Mouse (Mus musculus): Measurements from ENCODE around the gene Slc5a11. TPM values are rescaled to one million over a fixed set of nuclear protein-coding genes. Genes with fewer than 3 reads are reported as not detected.

Gene Slc5a11
- 2.7 TPM in 1 of 2 replicates, not detected in the other for total RNA-seq (2015; ENCODE audit: low replicate concordance)
- 1.5 TPM in 1 of 2 replicates, not detected in the other for total RNA-seq (2017; ENCODE audit: low replicate concordance)

DNA sequence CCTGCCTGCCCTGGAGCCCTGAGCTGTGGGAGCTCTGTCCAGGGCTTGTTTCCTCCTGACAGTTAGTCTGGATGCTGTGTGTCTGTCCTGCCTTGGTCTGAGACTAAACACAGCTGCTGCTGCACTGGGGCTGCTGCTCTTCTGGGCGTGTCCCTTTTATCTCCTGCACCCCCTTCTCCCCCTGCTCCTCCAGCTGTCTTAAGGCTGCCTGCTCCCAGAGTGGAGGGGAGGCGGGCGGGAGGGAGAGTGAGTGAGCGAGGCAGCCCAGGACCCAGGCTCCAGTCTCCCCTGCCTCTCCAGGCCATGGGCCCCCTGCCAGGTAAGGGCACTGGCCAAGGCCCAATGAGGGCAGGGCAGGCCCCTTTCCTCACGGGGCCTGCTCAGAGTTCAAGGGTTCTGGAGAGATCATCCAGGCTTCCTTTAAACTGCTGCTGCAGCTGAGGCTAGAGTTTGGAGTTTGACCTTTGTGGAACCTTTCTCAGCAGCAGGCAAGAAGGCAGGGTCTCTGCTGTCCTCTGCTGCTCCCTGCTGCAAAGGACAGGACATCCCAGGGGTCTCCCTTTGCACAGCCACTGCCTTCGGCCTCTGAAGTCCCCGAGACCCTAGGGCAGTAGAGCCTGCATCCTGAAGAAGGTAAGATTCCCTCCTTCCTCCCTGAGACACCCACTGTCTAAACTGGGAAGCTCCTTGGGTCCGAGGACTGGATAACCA, at the start of gene Slc5a11:
Gene Slc5a11, plus strand, starts transcription at position 416 of the 711 bp plus-strand sequence.
- no peak for ATAC-seq (replicated peaks; ENCODE audit: low FRiP score, poor library complexity, severe bottlenecking)

GRCm38 (mm10) chr7:123167436-123167835, 47.1 kb upstream of the Slc5a11 start:
- no peak for ATAC-seq (replicated peaks; ENCODE audit: low FRiP score, poor library complexity, severe bottlenecking)

GRCm38 (mm10) chr7:123169618-123170017, 45.0 kb upstream of the Slc5a11 start:
- ATAC-seq (replicated peaks; ENCODE audit: low FRiP score, poor library complexity, severe bottlenecking), result no peak

GRCm38 (mm10) chr7:123172101-123172500, 42.5 kb upstream of the Slc5a11 start:
- 0 out of 2 replicates have a peak, but pooled peaks have one; percentile 15 for ATAC-seq (replicated peaks; ENCODE audit: low FRiP score, poor library complexity, severe bottlenecking)

DNA sequence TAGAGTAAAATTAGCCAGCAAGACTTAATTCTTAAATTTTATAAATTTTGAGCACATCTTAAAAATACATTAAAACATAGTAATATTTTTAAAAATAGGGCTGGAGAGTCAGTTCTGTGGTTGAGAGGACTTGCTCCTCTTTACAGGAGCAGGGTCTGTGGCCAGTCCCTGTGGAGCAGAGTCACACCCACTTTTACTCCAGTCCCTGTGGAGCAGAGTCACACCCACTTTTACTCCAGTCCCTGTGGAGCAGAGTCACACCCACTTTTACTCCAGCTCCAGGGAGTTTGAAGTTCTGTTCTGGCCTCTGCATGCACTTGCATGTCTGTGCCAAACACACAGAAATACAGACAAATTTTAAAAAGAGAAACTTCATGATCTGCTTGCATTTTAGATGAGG, 37.4 kb upstream of the Slc5a11 start:
- no peak for ATAC-seq (replicated peaks; ENCODE audit: low FRiP score, poor library complexity, severe bottlenecking)

- ATAC-seq (replicated peaks; ENCODE audit: low FRiP score, poor library complexity, severe bottlenecking), result no peak
These were observed 32.5 kb upstream of the Slc5a11 start for GRCm38 (mm10) chr7:123181787-123182701.

GRCm38 (mm10) chr7:123184891-123185290, 29.7 kb upstream of the Slc5a11 start:
- no peak for ATAC-seq (replicated peaks; ENCODE audit: low FRiP score, poor library complexity, severe bottlenecking)

DNA sequence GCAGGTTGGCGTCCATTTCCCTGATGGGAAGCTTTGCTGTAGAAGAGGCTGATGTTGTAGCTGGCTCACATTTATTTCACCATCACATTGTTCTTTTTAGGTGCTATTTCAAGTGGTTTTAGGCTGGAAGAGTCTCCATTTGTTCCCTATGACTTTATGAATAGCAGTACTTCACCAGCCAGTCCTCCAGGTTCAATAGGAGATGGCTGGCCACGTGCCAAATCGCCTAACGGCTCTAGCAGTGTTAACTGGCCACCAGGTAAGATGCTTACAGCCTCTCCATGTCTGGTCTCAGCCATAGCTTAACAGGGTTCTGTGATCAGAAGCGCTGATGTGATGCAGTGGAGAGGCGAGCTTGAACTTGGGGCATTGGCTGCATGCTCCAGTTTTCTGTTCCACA, 28.1 kb upstream of the Slc5a11 start:
- ATAC-seq (replicated peaks; ENCODE audit: low FRiP score, poor library complexity, severe bottlenecking), result no peak

DNA sequence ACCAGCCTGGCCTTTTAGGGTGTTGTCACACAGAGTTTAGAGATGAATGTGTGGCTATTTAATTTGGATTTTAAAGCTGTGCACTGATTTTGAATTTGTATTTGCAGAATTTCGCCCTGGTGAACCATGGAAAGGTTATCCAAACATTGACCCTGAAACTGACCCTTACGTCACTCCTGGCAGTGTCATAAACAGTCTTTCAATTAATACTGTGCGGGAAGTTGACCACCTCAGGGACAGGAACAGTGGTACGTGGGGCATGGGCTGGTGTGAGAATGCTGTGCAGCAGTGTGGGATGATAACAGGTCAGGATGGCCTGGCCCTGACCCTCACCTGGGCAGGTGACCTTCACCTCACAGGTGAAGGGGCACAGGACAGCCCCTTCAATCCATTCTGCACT, 27.3 kb upstream of the Slc5a11 start:
- no peak for ATAC-seq (replicated peaks; ENCODE audit: low FRiP score, poor library complexity, severe bottlenecking)

DNA sequence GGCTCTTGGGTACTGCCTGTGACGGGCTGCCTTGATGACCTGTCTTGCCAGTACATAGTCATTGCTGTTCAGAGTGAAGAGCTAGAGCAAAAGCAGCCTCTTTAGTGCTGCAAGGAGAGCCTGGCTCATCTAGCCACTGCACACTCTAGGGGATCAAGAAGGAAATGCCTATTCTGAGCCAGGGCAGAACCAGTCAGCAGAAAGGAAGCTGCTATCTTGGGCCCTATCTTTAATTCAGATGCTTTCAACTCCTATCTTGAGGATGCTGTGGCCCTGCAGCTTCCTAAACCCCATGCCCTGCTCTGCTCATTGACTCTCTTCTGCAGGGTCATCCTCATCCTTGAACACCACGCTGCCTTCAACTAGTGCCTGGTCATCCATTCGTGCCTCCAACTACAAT, 26.1 kb upstream of the Slc5a11 start:
- no peak for ATAC-seq (replicated peaks; ENCODE audit: low FRiP score, poor library complexity, severe bottlenecking)

DNA sequence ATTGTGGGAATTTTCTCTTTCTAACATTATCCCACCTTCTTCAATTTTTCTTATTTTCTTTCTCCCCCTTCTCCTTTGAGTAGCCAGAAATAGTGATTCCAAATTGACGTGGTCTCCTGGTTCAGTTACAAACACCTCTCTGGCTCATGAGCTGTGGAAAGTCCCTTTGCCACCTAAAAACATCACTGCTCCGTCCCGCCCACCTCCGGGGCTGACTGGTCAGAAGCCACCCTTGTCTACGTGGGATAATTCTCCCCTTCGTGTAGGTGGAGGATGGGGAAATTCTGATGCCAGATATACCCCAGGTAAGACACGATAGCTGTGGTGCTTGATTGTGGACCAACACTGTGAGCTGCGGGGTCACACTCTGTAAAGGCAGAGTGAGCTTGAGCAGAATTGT, 24.8 kb upstream of the Slc5a11 start:
- no peak for ATAC-seq (replicated peaks; ENCODE audit: low FRiP score, poor library complexity, severe bottlenecking)

DNA sequence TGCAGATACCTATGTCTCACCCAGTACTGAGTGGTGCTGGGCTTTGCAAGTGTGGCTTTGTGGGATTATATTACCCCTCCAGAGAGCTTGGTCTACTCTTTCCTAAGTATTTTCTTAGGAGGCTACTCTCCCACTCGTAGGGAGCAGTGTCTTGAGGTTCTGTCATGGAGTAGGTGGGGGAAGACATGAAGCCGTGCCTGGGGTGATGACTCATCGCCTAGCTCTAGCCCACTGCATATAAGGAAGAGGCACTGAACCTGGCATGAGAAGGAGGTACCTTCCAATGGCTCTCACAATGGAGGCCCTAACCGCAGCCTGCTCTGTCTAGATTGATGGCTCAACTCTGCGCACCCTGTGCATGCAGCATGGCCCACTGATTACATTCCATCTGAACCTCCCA, 22.8 kb upstream of the Slc5a11 start:
- no peak for ATAC-seq (replicated peaks; ENCODE audit: low FRiP score, poor library complexity, severe bottlenecking)

- ATAC-seq (replicated peaks; ENCODE audit: low FRiP score, poor library complexity, severe bottlenecking), result no peak
These were observed 21.4 kb upstream of the Slc5a11 start for GRCm38 (mm10) chr7:123193201-123193600.

DNA sequence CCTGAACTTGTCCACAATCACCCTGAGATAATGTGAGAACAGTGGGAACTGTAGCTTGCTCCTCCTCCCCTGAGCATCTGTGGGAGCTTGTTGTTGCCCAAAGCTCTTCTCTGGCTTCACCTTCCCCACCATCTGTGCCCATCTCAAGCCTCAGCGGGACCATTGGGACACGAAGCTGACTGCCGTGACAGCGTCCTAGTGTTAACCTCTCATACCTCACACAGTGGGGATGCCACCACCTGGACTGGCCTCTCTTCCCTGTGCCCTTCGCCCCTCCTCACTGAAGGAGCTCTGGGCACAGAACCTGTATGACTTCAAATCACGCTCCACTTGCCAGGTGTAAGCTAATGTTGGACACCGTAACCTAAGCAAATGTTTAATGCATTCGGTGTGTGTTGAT, 19.9 kb upstream of the Slc5a11 start:
- no peak for ATAC-seq (replicated peaks; ENCODE audit: low FRiP score, poor library complexity, severe bottlenecking)

DNA sequence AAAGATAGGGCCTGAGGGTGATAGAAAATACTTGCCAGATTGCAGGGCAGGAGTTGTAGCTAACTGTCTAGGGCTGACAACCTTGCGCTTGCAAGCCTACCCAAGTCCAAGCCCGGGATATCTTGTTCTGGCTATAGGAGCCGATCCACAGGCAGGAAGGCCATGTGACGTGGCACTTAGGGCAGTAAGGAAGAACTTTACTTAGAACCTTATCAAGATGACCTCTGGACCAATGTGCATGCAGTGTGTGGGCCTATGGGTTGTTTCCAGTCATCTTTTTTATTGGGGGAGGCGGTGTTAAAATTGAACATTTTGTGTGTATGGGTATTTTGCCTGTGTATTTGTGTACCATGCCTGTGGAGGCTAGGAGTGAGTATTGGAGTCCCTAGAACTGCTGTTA, 18.1 kb upstream of the Slc5a11 start:
- no peak for ATAC-seq (replicated peaks; ENCODE audit: low FRiP score, poor library complexity, severe bottlenecking)

- ATAC-seq (replicated peaks; ENCODE audit: low FRiP score, poor library complexity, severe bottlenecking), result no peak
These were observed 15.9 kb upstream of the Slc5a11 start for GRCm38 (mm10) chr7:123198695-123199094.

DNA sequence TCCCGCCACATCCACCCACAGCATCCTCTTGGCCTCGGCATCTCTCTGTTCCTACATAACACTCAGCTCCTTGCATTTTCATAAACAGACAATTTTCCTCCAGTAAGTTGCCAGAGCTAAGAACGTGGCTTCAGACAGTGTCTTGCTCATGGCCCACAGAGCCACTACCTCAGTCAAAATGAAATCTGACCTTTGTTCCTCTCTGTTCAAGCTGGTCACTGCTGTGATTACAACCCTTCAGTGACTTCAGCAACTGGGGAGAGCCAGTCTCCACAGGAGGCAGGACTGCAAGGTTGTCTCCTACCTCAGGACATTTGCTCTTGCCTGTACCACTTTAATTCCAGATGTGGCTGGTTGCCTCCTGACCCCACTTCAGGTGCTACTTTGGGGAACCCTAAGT, 15.4 kb upstream of the Slc5a11 start:
- ATAC-seq (replicated peaks; ENCODE audit: low FRiP score, poor library complexity, severe bottlenecking), result no peak

DNA sequence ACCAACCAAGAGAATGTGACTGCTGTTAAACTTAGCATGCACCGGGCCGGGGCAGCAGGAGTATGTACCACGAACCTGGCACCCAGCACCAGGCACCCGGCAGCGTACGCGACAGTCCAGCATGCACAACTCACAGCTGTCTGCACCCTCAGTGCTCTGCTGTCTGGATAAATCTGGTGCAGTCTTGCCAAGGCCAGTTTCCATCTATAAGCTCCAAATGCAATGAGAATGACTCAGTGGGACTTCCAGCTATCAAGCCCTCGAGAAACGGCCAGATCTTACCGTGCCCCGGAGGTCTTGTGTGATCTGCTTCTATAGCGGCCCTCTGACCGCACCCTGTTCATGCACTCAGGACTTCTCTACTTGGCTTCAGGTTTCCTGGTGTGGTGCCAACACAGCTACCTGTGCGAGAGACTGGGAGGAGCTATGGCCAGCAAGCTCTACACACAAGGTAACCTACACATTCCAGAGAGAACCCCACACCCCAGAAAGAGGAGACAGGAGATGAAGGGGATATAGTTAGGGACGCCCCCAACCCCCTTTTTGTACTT, 14.8 kb upstream of the Slc5a11 start:
- ATAC-seq (replicated peaks; ENCODE audit: low FRiP score, poor library complexity, severe bottlenecking), result no peak

- no peak for ATAC-seq (replicated peaks; ENCODE audit: low FRiP score, poor library complexity, severe bottlenecking)
These were observed 13.9 kb upstream of the Slc5a11 start for GRCm38 (mm10) chr7:123200722-123201121.

DNA sequence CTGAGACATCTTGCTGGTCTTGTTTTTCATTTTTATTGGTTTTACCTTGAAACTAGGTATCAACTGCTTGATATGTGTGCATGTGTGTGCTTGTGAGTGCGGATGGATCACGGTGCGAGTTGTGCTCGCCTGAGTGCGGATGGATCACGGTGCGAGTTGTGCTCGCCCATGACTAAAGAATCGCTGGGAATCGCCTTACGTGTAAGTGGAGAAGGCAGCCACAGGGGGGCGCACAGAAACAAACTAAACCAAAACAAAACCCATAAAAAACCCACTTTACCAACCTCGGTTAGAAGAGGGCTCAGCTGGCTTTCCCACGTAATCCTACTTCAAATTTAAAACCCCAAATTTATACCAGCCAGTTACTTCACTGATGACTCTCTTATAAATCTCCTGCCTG, 9.3 kb upstream of the Slc5a11 start:
- ATAC-seq (replicated peaks; ENCODE audit: low FRiP score, poor library complexity, severe bottlenecking), result no peak

DNA sequence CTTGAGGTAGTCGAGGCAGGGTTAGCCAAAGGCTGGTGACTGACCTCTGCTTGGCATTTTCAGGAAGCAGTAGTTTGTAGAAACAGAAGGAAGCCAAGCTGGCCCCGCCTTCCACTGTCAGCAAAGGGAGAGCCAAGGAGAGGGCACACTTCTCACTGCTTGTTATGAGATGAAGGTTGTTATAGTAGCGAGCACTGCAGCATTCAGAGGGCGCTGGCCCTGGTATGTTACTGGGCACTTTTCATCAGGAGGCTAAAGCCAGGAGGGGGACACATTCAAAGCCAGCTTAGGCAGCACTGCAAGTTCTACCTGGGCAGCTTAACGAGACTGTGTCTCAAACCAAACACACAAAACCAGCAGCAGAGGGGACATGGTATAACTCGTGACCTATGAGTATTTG, 7.0 kb upstream of the Slc5a11 start:
- ATAC-seq (replicated peaks; ENCODE audit: low FRiP score, poor library complexity, severe bottlenecking), result no peak

Data from erythroblast, adult 5-6 weeks (primary cell).